Mouse (Mus musculus): ENCODE measurements at regions not wholly inside any gene's neighbourhood (a gene's known extent, or its start where the extent isn't known, plus 50 kb on each side); places are given as distances from the start of the nearest gene placed in this dataset.
"Not testable (repeated sequence)": the region's sequence is repeated elsewhere in the genome, so short reads cannot be mapped to it uniquely, and the experiment has no call there.

- DNase-seq: no peak
Measured at GRCm38 (mm10) chr1:30751138-30751907, 122.4 kb downstream of the Phf3 start.

GRCm38 (mm10) chr1:30741955-30742354 lies 131.8 kb downstream of the Phf3 start:
- DNase-seq: no peak

GRCm38 (mm10) chr1:30740831-30741230 lies 132.9 kb downstream of the Phf3 start:
- peak; percentile 19 for DNase-seq

- no peak for DNase-seq
Measured at GRCm38 (mm10) chr1:30721519-30721918, 152.2 kb downstream of the Phf3 start.

GRCm38 (mm10) chr1:30720829-30721228 lies 152.9 kb downstream of the Phf3 start:
- DNase-seq: no peak

- DNase-seq: peak; percentile 55
Measured at GRCm38 (mm10) chr1:30718578-30718977, 155.1 kb downstream of the Phf3 start.

- DNase-seq: no peak
Measured at GRCm38 (mm10) chr1:30716346-30716745, 157.4 kb downstream of the Phf3 start.

- DNase-seq: no peak
Measured at GRCm38 (mm10) chr1:30701116-30701515, 172.6 kb downstream of the Phf3 start.

GRCm38 (mm10) chr1:30700399-30701081 lies 173.2 kb downstream of the Phf3 start:
- peak; percentile 15 for DNase-seq

- no peak for DNase-seq
Measured at GRCm38 (mm10) chr1:30696342-30696741, 177.4 kb downstream of the Phf3 start.

GRCm38 (mm10) chr1:30685318-30685717 lies 188.4 kb downstream of the Phf3 start:
- DNase-seq: no peak

- DNase-seq: no peak
Measured at GRCm38 (mm10) chr1:30683889-30684288, 189.8 kb downstream of the Phf3 start.

- DNase-seq: no peak
Measured at GRCm38 (mm10) chr1:30639807-30640206, 233.9 kb downstream of the Phf3 start.

- DNase-seq: no peak
Measured at GRCm38 (mm10) chr1:30632760-30633159, 241.0 kb downstream of the Phf3 start.

- not testable (repeated sequence) for DNase-seq
Measured at GRCm38 (mm10) chr1:30627796-30628195, 245.9 kb downstream of the Phf3 start.

- peak; percentile 8 for DNase-seq
Measured at GRCm38 (mm10) chr1:30595122-30595730, 278.5 kb downstream of the Phf3 start.

- no peak for DNase-seq
Measured at GRCm38 (mm10) chr1:30594036-30594435, 279.7 kb downstream of the Phf3 start.

GRCm38 (mm10) chr1:30590721-30591120 lies 283.0 kb downstream of the Phf3 start:
- DNase-seq: no peak

GRCm38 (mm10) chr1:30588885-30589284 lies 284.8 kb downstream of the Phf3 start:
- DNase-seq: no peak

GRCm38 (mm10) chr1:30588336-30588735 lies 285.4 kb downstream of the Phf3 start:
- DNase-seq: peak; percentile 4

GRCm38 (mm10) chr1:30584806-30585205 lies 288.9 kb downstream of the Phf3 start:
- DNase-seq: peak; percentile 49

- no peak for DNase-seq
Measured at GRCm38 (mm10) chr1:30583860-30584259, 289.9 kb downstream of the Phf3 start.

- DNase-seq: no peak
Measured at GRCm38 (mm10) chr1:30564757-30565156, 309.0 kb downstream of the Phf3 start.

Data from adrenal gland, postnatal 10 days (tissue).